Mouse (Mus musculus) embryonic fibroblast, embryonic 13.5 days (primary cell): Measurements from ENCODE around the gene Cog3.

Source experiments
- CTCF ChIP-seq: IDR thresholded peaks from 2 replicates; pipeline ENCODE4 v1.5.1; 2011; ENCODE audit warnings: mild to moderate bottlenecking, control low read depth, low read length, moderate library complexity, borderline replicate concordance; ENCODE audit not compliant: insufficient read depth
- POLR2A ChIP-seq: IDR thresholded peaks from 2 replicates; pipeline ENCODE4 v1.6.1; 2011; ENCODE audit warnings: low read depth, mild to moderate bottlenecking, control low read depth, low read length, moderate library complexity

- no peak for TF ChIP-seq POLR2A
- no peak for TF ChIP-seq CTCF
Observed at GRCm38 (mm10) chr14:75712687-75713086, 41.6 kb downstream of the Cog3 start.
